Mouse (Mus musculus): ENCODE results near the gene Pax8. TPM values are rescaled to one million over a fixed set of nuclear protein-coding genes. Genes with fewer than 3 reads are reported as not detected.
A peak's percentile ranks its signal among the peaks of the same experiment; 100 is the strongest.

Gene Pax8
- polyA plus RNA-seq, 1 experiment from 2014 or later, result 0.57 TPM

- H3K4me1 ChIP-seq (replicated peaks; ENCODE audit: control insufficient read depth, insufficient read depth, low read length), result no peaks in the 10 kb centered on the region
- ATAC-seq, result no peak
- WGBS, result 69% methylated on average over 4 of the region's 4 CpGs
- no peaks in the 10 kb centered on the region for H3K36me3 ChIP-seq (ENCODE audit: control insufficient read depth, insufficient read depth)
- no peaks in the 10 kb centered on the region for H3K27me3 ChIP-seq (replicated peaks; ENCODE audit: control insufficient read depth, insufficient read depth, low read length)
- no peaks in the 10 kb centered on the region for H3K9me3 ChIP-seq (ENCODE audit: control insufficient read depth, low read length)
- no peak overlapping the region for H3K9ac ChIP-seq (replicated peaks; ENCODE audit: low read depth, low read length)
- no peak overlapping the region for H3K4me2 ChIP-seq (ENCODE audit: low read length)
- no peak overlapping the region for H3K27ac ChIP-seq (ENCODE audit: low read length)
- H3K4me3 ChIP-seq (replicated peaks; ENCODE audit: low read length), result no peak overlapping the region
These were observed 11.8 kb upstream of the Pax8 start for GRCm38 (mm10) chr2:24487056-24487825.

DNA sequence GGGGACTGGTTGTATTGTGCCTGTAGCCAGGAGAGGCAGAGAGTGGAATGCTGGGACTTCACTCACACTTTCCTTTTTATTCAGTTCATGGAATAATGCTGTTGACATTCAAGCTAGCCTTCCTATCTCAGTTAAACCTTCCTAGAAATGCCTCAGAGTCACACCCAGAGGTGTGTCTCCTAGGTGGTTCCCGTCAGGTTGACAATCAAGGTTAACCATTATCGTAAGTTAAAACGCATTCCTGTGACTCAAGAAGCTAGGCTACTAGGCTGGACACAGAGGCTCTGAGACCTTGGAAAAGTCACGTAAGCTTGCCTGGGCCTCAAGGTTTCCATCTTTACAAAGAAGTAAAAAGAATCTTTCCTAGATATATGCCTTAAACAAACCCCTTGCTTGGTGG, 10.0 kb upstream of the Pax8 start:
- ATAC-seq, result no peak
- no peak overlapping the region for H3K9ac ChIP-seq (replicated peaks; ENCODE audit: low read depth, low read length)
- H3K4me2 ChIP-seq (ENCODE audit: low read length), result no peak overlapping the region
- no peaks in the 10 kb centered on the region for H3K9me3 ChIP-seq (ENCODE audit: control insufficient read depth, low read length)
- H3K4me3 ChIP-seq (replicated peaks; ENCODE audit: low read length), result no peak overlapping the region
- H3K27me3 ChIP-seq (replicated peaks; ENCODE audit: control insufficient read depth, insufficient read depth, low read length), result no peaks in the 10 kb centered on the region
- H3K27ac ChIP-seq (ENCODE audit: low read length), result no peak overlapping the region
- 93% methylated on average over 4 of the region's 4 CpGs for WGBS
- H3K36me3 ChIP-seq (ENCODE audit: control insufficient read depth, insufficient read depth), result no peaks in the 10 kb centered on the region
- no peaks in the 10 kb centered on the region for H3K4me1 ChIP-seq (replicated peaks; ENCODE audit: control insufficient read depth, insufficient read depth, low read length)

- no peak overlapping the region for H3K27ac ChIP-seq (ENCODE audit: low read length)
- no peaks in the 10 kb centered on the region for H3K36me3 ChIP-seq (ENCODE audit: control insufficient read depth, insufficient read depth)
- no peak for ATAC-seq
- H3K4me2 ChIP-seq (ENCODE audit: low read length), result no peak overlapping the region
- 0 out of 2 replicates have a peak, but pooled peaks cover 3% of the 10 kb centered on the region for H3K4me1 ChIP-seq (replicated peaks; ENCODE audit: control insufficient read depth, insufficient read depth, low read length)
- H3K4me3 ChIP-seq (replicated peaks; ENCODE audit: low read length), result no peak overlapping the region
- WGBS, result 70% methylated on average over 2 of the region's 2 CpGs
- H3K9me3 ChIP-seq (ENCODE audit: control insufficient read depth, low read length), result no peaks in the 10 kb centered on the region
- no peak overlapping the region for H3K9ac ChIP-seq (replicated peaks; ENCODE audit: low read depth, low read length)
- peaks cover 19% of the 10 kb centered on the region for H3K27me3 ChIP-seq (replicated peaks; ENCODE audit: control insufficient read depth, insufficient read depth, low read length)
These were observed 4.5 kb upstream of the Pax8 start for GRCm38 (mm10) chr2:24479906-24480305.

DNA sequence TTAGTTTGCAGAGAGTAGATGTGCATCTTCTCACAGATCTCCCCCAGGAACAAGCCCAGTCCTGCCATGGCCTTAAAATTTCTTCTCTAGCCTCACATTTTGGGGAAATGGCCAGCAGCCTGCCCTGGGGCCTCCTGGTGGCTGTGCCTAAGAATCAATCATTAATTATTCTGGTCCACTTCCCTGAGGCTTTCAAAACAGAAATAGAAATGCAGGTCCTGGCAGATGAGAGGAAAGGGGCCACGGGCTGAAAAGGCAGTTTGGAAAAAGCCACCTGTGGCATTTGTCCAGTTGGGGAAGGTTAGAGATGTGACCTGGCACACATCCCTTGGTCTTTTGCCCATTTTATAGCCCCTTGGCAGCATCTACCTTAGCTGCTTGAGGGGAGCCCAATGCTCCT, 3.8 kb upstream of the Pax8 start:
- H3K27ac ChIP-seq (ENCODE audit: low read length), result no peak overlapping the region
- ATAC-seq, result no peak
- H3K36me3 ChIP-seq (ENCODE audit: control insufficient read depth, insufficient read depth), result no peaks in the 10 kb centered on the region
- H3K9me3 ChIP-seq (ENCODE audit: control insufficient read depth, low read length), result no peaks in the 10 kb centered on the region
- 0% methylated on average over 1 of the region's 1 CpGs for WGBS
- H3K27me3 ChIP-seq (replicated peaks; ENCODE audit: control insufficient read depth, insufficient read depth, low read length), result peaks cover 25% of the 10 kb centered on the region
- no peak overlapping the region for H3K4me2 ChIP-seq (ENCODE audit: low read length)
- H3K4me1 ChIP-seq (replicated peaks; ENCODE audit: control insufficient read depth, insufficient read depth, low read length), result peaks cover 6% of the 10 kb centered on the region
- H3K4me3 ChIP-seq (replicated peaks; ENCODE audit: low read length), result no peak overlapping the region
- no peak overlapping the region for H3K9ac ChIP-seq (replicated peaks; ENCODE audit: low read depth, low read length)

DNA sequence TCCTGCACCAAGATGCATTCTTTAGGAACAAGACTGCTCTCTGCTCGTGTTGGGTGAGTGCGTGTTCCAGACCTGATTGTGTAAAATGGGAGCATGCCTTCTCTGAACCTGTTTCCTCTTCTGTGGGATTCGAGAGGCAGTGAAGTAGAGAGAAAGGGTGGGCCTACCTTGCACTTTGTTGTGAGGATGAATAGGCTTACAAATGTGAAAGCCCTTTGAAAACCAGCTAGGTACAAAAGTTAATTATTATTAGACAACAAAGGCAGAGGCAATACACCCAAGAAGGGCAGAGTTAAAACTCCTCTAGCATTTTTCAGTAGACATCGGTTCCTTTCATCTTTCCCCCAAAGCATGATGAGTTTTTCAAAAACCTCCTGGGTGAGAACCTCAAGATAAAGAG, 3.2 kb upstream of the Pax8 start:
- no peak overlapping the region for H3K4me3 ChIP-seq (replicated peaks; ENCODE audit: low read length)
- no peak overlapping the region for H3K4me2 ChIP-seq (ENCODE audit: low read length)
- no peak overlapping the region for H3K27ac ChIP-seq (ENCODE audit: low read length)
- H3K36me3 ChIP-seq (ENCODE audit: control insufficient read depth, insufficient read depth), result no peaks in the 10 kb centered on the region
- H3K27me3 ChIP-seq (replicated peaks; ENCODE audit: control insufficient read depth, insufficient read depth, low read length), result peaks cover 31% of the 10 kb centered on the region
- ATAC-seq, result no peak
- peaks cover 11% of the 10 kb centered on the region for H3K4me1 ChIP-seq (replicated peaks; ENCODE audit: control insufficient read depth, insufficient read depth, low read length)
- H3K9ac ChIP-seq (replicated peaks; ENCODE audit: low read depth, low read length), result no peak overlapping the region
- WGBS, result 46% methylated on average over 4 of the region's 4 CpGs
- H3K9me3 ChIP-seq (ENCODE audit: control insufficient read depth, low read length), result no peaks in the 10 kb centered on the region

- H3K4me2 ChIP-seq (ENCODE audit: low read length), result peak overlapping the region; percentile 50
- peaks cover 52% of the 10 kb centered on the region for H3K27me3 ChIP-seq (replicated peaks; ENCODE audit: control insufficient read depth, insufficient read depth, low read length)
- peaks cover 11% of the 10 kb centered on the region for H3K4me1 ChIP-seq (replicated peaks; ENCODE audit: control insufficient read depth, insufficient read depth, low read length)
- H3K9ac ChIP-seq (replicated peaks; ENCODE audit: low read depth, low read length), result no peak overlapping the region
- no peaks in the 10 kb centered on the region for H3K36me3 ChIP-seq (ENCODE audit: control insufficient read depth, insufficient read depth)
- peak overlapping the region; percentile 33 for H3K4me3 ChIP-seq (replicated peaks; ENCODE audit: low read length)
- ATAC-seq, result 0 out of 2 replicates have a peak, but pooled peaks have one; percentile 26
- WGBS, result 11% methylated on average over 29 of the region's 29 CpGs
- no peaks in the 10 kb centered on the region for H3K9me3 ChIP-seq (ENCODE audit: control insufficient read depth, low read length)
- H3K27ac ChIP-seq (ENCODE audit: low read length), result no peak overlapping the region
These were observed 653 bp downstream of the Pax8 start for GRCm38 (mm10) chr2:24474514-24475378.

GRCm38 (mm10) chr2:24473641-24474511, 1.5 kb downstream of the Pax8 start:
- ATAC-seq, result peak; percentile 64
- Histone ChIP-seq H3K4me3 (replicated peaks; ENCODE audit: low read length) (peak overlapping the region; percentile 33), H3K36me3 (ENCODE audit: control insufficient read depth, insufficient read depth) (no peaks in the 10 kb centered on the region), H3K9ac (replicated peaks; ENCODE audit: low read depth, low read length) (0 out of 2 replicates have a peak overlapping the region, but pooled peaks have one; percentile 25), H3K4me2 (ENCODE audit: low read length) (peak overlapping the region; percentile 50), H3K4me1 (replicated peaks; ENCODE audit: control insufficient read depth, insufficient read depth, low read length) (peaks cover 9% of the 10 kb centered on the region), H3K27ac (ENCODE audit: low read length) (no peak overlapping the region), H3K9me3 (ENCODE audit: control insufficient read depth, low read length) (no peaks in the 10 kb centered on the region), H3K27me3 (replicated peaks; ENCODE audit: control insufficient read depth, insufficient read depth, low read length) (peaks cover 56% of the 10 kb centered on the region)
- under 1% methylated on average over 56 of the region's 56 CpGs for WGBS

- Histone ChIP-seq H3K27me3 (replicated peaks; ENCODE audit: control insufficient read depth, insufficient read depth, low read length) (peaks cover 60% of the 10 kb centered on the region), H3K36me3 (ENCODE audit: control insufficient read depth, insufficient read depth) (no peaks in the 10 kb centered on the region), H3K4me2 (ENCODE audit: low read length) (no peak overlapping the region)
These were observed 2.7 kb downstream of the Pax8 start for GRCm38 (mm10) chr2:24472677-24473076.

More at GRCm38 (mm10) chr2:24472677-24473076, 2.7 kb downstream of the Pax8 start:
- no peak for ATAC-seq
- Histone ChIP-seq H3K9ac (replicated peaks; ENCODE audit: low read depth, low read length) (no peak overlapping the region), H3K4me3 (replicated peaks; ENCODE audit: low read length) (no peak overlapping the region), H3K9me3 (ENCODE audit: control insufficient read depth, low read length) (no peaks in the 10 kb centered on the region), H3K27ac (ENCODE audit: low read length) (no peak overlapping the region), H3K4me1 (replicated peaks; ENCODE audit: control insufficient read depth, insufficient read depth, low read length) (peaks cover 9% of the 10 kb centered on the region)
- WGBS, result 1% methylated on average over 11 of the region's 11 CpGs
